Mouse (Mus musculus): ENCODE results near the gene Fkbp1a.
A peak's percentile ranks its signal among the peaks of the same experiment; 100 is the strongest.

Gene Fkbp1a

GRCm38 (mm10) chr2:151608435-151608834 lies 66.2 kb downstream of the Fkbp1a start:
- peak; percentile 91 for DNase-seq (ENCODE audit: low read depth, low spot score)

- DNase-seq (ENCODE audit: low read depth, low spot score): peak; percentile 42
Observed at GRCm38 (mm10) chr2:151609974-151610373, 67.7 kb downstream of the Fkbp1a start.
